Mouse (Mus musculus) ovary, postnatal 10 days (tissue): ENCODE results near the gene Plekha7.

ENCODE experiments used
- DNase-seq: peaks from one replicate; pipeline ENCODE4 v3.0.0; 2022; ENCODE audit warnings: low spot score

Plekha7 gene

DNA sequence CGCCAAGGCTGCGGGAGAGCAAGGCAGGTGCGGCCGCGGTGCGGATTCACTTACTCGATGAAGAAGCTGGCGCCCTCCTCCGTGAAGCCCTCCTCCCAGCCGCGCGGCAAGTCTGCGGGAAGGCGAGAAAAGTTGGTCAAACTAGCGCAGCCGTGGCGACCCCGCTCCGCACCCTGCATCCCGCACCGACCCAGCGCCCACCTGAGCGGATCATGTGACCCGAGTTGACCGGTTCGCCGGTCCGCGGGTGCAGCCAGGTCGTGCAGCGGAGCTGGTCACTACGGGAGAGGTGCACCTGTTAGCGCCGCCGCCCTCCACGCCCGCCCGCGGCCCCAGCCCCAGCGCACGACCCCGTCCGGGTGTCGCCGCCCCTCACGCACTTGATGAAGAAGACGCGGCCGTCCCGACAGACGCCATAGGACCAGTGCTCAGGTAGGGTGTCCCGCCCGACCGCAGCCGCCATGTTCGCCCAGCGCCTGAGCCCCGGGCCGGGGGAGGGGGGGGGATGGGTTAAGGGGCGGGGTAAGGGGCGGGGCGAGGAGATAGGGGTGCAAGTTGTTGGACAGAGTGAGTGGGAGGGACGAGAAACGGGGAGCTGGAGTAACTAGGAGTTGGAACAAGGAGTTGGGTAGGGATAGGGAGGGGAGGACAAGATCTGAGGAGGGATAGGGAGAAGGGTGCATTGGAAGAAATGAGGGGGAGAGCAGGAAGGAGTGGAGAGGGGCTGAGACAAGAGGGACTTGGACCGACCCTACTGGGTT is at the start of gene Plekha7:
Plekha7 (minus strand) TSS at position 506 of the 761 bp plus-strand sequence.
- DNase-seq: peak; percentile 11

DNA sequence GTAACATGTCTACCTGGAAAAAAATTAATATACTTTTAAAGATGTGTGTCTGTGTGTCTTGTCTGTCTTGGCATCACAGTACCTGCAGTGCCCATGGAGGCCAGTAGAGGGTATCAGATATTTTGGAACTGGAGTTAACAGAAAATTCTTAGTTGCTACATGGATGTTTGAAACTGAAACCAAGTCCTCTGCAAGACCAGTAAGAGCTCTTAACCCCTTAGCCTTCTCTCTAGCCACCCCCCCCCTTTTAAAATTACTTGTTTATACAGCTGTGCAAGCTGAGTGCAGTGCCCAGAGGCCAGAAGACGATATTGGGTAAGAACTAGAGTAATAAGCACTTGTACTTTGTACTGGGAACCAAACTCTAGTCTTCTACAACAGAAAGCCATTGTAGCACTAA is 28.1 kb upstream of the Plekha7 start:
- DNase-seq: no peak

DNA sequence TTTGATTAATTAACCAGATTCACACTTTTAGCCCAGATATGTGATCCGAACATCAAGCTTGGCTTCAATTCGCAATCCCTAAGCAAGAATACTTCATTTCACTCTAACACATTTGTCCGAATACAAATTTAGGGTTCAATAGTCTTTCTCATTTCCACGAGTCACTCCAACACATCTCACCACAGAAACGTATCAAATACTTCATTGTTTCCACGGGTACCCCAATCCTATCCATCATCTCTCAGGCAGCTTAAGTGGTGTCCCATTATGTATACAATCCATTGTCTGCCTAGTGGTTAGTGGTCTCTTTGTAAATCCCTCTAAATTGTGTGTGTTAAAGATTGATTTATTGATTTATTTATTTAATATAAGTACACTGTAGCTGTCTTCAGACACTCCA is 27.0 kb upstream of the Plekha7 start:
- DNase-seq: no peak

DNA sequence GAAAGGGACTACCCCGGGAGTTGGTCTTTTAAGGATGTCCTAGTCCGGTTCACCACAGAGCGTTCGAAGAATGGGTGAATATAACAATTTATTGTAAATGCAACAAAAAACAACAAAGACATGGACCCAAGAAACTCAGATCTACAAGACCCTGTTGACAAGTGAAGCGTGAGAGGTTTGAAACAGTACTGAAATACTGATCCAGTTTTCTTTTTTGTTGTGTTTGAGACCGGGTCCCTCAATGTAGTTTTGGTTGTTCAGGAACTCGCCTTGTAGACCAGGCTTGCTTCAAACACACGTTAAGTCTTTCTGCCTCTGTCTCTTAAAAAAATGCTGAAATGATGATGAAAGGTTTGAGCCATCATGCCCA is 26.5 kb upstream of the Plekha7 start:
- DNase-seq: no peak

DNA sequence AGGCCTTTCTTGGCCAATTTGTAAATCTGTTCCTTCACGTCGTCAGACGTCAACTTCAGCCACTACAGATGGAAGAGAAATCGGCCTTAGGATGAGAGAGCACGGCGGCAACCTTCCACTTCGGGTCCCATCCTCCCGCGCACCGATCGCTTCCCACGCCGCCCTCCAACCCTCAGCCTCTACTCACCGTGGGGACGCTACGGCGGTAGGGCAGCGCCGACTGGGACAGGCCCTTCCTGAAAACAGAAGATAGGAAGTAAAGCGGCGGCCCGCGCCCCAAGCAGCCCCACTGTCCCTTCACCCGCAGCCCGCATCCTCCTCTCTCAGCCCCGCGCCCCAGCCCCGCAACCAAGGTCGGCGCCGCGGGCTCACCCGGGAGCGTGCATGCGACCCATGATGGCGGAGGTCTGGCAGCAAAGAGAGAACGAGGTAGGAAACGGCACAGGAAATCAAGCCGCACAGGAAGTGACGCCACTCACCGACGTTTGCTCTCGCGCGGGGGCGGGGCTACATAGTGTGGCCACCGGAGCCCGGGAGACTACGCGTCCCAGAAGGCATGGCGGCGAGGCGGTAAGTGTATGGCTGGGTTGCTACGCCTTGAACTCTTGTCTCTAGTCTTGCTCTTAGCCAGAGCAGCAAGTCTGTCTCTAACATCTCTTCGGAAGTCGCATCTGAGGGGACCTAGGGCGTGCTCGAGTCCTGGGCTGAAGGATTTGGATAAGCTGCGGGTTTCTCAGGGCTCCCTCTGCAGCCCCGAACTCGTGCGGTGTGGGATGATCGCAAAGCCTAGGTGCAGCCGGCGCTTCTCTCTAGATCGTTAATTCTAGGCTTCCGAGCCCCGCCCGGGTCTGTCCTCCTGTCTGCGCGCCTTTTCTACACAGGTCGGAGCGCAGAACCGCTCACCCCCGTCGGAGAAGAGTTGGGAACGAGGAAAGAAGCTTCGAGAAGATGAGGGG is 25.8 kb upstream of the Plekha7 start, which contains the start of gene Rps13:
Rps13 (minus strand) TSS at position 483 of the 956 bp plus-strand sequence.
- DNase-seq: peak; percentile 92

DNA sequence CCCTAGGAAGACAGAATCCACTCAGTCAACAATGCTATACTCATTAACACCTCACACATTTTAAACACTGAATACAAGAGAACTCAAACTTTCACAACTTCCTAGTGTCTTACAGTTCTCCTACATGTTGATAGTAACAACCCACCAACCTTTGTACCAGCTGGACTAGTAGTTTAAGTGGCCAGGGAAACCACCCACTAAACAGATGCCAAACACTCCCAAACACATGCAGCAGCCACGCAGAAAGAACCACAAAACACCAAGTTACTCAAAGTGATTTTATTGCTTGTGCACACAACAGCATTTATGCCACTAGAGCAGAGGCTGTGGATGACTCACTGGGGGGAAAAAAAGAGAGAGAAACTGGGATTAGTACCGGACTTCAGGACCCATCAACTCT is 23.1 kb upstream of the Plekha7 start:
- no peak for DNase-seq

DNA sequence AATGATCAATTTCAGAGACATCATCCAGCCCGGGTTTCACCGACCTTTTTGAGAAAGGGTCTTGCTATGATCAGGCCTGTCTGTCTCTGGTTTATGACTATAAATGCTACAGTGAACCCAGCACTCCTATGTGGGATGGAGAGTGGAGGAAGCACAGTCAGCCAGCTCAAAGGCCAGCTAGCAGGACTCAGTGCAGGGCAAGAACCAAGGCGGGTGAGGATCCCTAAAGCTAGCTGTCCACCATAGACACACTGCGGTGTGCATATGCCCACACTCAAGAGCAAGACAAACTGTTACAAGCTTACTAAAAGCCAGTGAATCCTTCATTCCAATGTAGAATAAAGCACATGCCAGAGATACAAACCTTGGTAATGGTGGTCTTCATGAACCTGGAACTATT is 21.7 kb upstream of the Plekha7 start:
- DNase-seq: no peak

DNA sequence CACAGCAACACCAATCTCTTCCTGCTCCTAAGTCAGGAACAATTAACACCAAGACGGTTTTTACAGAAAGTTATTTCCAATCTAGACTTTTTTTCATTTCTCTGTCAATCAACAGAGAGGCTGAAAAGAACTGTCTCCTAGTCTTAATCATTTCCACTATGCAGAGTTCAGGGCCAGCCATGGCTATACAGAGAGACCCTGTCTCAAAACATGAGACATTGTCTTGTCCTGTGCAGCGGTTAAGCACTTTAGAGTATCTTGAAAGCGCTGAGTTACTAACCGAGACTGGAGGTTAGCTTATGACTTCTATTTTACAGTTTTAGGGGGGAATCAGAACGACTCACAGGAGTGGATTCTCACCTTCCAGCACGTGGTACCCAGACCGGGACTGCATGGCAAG is 20.6 kb upstream of the Plekha7 start:
- no peak for DNase-seq

DNA sequence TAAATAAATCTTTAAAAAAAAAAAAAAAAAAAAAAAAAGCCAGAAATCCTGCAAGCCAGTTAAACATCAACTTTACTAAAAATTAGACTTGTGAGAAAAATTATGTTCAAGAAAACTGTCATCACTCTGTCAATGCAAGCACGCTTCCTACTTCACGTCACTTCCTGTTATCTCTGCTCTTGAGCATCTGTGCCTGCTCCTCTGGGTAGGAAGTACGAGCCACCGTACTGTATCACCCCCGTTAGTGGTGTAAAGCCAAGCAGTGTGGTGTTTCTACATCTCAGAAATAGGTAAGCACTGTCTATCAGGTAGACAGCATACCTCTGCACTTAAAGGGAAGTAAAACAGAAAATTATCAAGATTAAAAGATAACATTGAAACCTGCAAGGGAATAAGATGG is 19.7 kb upstream of the Plekha7 start:
- no peak for DNase-seq

DNA sequence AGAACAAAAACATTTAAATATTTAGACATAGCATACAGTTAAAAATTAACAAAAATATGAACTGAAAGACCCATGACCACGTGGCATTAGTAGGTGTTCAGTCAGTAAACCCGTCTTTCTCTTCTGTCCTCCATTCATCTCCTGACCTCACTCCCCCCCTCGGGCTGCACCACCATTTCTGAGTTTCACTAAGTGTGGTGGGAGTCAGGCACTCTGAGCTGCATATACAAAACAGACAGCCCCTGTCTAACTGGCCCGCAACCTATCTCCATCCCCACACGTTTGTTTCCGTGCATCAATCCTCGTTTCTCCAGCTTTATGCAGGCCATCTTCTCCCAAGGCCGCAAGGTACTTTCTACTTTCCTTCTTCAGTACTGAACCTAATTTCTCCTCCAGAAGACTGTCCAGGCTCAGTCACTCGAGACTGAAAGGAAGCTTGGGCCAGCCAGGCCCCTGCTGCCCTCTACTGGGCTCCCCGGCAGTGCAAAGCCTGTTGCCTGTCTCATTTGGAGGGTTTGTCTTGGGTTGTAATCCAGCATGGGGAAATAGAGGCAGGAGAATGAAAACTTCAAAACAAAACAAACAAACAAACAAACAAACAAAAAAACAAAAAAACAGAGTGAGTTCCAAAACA is 15.3 kb upstream of the Plekha7 start:
- DNase-seq: peak; percentile 25

DNA sequence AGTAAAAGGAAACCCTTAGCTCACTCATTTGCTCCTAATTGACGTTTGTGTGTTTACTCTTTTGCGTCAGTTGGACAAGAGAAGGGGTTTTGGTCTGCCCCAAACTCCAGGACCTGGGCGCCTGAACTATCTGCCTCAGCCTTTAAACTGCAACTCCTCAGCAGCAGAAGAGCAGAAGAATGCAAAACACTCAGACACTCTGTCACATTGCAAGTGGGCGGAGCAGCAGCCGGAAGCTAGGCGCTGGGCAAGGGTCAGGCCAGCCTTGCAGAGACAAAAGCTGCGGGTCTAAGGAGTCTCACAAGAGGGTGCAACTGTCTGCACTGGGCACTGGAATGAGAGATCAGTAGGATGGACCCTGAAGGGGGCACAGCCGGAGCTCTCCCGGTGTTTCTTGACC is 1.3 kb upstream of the Plekha7 start:
- DNase-seq: no peak

DNA sequence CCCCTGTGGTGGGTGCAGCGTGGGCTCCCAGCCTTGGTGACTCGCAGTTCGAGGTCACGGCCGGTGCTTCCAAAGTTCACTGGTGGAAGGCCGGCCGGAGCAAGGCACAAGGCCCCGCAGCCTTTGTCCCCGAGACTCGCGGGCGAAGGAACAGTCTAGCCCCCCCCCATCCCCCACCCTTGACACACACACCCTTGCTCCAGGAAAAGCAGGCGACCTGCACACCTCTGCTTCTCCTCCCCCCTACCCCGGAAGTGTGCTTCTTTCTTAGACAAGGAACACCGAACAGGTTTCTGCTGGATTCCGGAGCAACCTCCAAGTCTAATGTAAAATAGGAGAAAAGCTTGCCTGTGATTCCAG is 436 bp upstream of the Plekha7 start:
- no peak for DNase-seq

DNA sequence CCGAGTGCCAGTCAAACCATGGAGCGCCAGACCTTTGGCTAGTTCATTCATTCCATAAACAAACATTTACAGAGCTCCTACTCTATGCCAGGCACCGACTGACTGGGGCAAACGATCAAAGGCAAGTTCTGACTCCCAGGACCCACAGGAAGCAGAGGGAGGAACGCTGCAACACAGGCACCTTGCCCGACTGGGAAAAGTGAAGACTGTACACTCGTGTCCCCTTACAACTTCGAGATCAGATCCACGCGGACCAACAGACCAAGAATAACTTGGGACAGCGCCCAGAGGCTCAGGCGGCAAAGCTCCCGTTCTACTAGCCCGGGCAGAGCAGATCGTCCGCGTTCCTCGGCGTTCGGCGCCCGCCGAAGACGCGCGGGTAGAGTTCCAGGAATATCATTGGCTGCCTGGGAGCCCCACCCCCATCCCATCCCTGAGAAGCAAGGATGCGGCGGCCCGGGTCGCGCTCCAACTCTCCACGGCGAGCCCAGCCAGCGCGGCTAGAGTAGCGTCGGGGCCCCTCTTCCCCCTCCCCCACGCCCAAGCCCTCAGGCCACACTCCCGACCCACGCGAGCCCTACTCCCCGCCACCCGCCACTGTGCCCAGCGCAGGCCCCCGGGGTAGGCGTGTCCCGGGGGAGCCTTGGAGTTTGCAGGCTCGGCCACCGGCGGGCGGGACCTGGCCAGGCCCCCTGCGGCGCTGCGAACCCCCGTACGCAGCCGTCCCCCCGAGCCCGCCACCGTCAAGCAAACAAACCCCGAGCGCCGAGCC is 891 bp downstream of the Plekha7 start:
- DNase-seq: peak; percentile 43

DNA sequence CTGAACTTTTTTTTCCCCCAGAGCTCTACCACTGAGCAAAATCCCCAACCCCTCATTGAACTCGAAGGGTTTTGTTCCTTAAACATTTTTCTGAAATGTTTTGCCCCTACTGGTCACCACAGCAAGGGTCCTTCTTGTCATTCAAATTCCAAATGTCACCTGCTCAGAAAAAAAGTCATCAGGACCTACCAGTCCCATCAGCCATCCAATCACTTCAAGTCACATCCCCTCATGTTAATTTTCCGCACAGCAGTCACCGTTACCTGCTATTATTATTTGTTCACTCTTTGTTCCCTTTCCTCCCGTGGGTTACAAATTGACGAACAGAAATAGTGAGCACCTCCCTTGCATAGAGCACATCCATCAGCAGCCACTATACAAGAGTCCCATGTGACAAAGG is 1.6 kb downstream of the Plekha7 start:
- DNase-seq: no peak

DNA sequence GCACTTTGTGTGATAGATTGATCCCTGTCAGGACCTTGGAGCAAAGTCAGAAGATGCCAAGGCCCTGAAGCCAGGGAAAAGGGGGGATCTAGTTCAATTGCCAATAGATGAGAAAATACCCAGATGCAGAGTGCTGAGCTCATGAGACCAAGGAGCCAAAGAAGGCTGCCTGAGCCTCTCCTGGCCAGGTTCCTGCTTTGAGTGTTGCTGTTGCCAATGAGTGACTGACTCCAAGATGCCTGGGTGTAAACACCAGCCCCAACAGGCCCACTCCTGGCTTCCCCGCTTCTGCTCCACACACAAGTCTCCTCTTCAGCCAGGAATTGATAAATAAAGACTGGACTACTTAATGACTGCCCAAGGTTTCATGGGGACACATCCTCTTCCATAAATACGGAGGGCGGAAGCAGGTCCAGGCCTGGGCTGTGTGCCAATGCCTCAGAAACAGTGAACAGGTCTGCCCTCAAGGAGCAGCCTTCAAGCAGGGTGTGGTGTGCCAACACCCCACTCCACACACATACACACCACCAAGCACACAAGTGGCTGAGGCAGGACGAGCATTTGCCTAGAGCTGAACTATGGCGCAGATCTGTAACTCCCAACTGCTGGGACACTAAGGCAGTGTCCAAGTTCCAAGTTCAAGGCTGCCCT is 6.4 kb downstream of the Plekha7 start:
- DNase-seq: no peak

DNA sequence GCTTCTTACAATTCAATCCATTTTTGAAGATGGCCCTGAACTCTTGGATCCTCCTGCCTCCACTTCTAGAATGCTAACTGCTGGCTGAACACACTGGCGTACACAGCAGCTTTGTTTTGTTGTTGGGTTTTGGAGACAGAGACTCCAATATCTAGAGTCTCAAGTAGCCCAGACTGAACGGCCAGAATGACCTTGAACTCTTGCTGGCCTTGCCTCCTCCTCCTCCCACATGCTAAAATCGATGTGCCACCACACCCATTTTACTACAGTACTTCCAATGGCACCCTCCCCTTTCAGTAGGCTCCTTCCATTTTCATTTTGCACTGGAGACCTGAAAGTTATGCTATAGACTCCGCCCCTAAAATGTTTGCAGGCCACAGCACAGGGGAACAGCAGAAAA is 7.0 kb downstream of the Plekha7 start:
- no peak for DNase-seq

DNA sequence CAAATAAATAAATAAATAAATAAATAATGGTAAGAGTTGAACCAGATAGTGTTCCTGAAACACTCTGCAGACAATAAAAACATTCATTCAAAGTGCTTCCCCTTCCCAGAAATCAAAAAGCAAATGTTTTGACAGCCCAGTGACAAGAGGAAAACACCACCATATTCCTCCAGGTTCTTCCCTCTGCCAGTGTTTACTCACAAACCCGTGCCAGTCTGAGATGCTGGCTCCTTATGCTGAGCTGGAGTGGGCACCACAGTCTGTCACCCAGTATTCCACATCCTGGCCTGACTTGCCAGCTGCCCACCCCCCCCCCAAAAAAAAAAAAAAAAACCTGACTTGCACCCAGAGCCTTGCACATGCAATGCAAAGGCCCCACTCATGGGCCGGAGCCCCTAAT is 9.3 kb downstream of the Plekha7 start:
- DNase-seq: no peak

DNA sequence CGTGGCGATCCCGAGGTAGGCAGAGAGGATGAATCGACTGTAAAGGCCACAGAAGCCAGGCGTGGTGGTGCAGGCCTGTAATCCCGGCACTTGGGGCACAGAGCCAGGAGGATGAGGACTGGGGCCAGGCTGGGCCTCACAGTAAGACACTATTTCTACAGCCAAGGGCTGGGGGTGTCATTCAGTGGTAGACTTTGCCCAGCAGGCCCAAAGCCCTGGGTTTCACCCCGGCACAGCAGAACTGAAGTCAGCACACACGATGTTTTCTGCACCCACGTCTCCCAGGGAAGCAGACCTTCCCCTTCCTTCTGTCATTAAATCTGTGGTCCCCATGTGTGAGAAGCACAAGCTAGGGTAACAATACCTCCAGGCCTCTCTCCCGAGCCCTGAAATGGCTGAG is 9.8 kb downstream of the Plekha7 start:
- DNase-seq: no peak

DNA sequence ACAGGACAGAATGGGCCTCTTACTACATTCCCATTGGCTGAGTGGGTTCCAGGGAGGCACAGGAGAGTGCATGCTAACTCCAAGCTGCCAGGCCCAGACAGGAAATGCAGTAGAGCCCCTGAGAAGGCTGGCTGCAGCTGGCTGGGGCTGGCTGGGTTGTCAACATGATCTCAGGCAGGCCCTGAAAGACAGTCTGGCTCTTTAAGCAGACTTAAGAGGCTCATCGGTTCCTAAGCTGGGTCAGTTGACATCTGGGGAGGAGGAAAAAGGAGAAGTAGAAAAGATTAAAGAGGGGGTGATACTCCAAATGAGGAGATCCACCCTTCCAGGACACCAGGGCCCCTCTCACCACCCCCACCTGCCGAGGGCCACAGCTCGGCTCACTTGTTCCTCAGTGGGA is 13.2 kb downstream of the Plekha7 start:
- DNase-seq: no peak

DNA sequence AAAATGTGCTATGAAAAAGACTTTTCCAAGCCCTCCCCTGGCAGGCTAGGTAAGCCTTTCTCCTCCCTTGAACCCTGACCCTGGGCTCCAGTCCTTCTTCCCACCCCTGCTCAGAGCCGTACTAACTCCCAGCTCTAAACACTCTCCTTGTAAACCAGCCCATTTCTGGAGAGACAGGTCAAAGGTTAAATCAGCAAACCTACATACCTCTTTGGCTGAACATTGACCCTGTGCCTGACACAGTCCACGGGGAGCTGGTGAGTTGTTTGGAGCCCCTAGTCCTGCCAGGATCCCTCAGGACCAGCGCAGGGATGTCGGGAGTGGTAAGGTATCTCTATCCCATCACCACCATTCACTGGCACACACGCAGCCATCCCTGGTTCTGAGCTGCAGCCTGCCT is 15.8 kb downstream of the Plekha7 start:
- no peak for DNase-seq

DNA sequence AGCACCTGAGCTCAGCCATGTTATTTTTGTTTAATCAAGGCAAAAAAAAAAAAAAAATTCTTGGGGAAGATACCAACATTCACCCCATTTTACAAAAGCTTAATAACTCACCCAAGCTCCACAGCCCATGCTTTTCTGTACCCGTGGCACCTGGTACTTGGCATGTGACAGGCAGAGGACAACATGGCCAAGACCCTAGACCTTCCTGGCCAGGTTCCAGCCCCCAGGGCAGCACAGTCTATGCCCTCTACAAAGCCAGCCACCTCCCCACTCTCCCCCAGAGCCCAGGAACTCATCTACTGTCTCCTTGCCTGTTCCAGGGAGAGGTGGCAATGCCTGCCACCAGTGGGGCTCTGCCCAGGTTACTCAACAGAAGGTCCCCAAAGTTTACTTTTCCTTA is 17.6 kb downstream of the Plekha7 start:
- DNase-seq: no peak

DNA sequence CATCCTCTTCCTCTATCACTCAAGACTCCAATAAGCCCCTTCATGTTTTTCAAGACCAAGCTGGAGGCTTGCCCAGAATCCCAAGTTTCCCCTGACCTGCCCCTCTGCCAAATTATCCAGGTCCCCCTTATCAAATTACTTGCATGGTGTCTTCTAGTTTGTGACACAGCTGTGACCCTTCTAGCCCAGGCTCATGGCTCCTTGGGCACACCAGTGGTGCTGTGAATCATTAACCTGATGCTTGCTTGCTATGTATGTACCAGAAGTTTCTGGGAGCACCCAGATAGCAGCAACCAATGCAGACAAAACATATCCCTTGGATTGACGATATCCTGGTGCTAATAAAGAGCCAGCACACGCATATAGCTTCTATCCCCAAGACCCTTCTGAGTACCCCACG is 19.2 kb downstream of the Plekha7 start:
- no peak for DNase-seq
